Mouse (Mus musculus): ENCODE results near the gene Acpp.

GRCm38 (mm10) chr9:104269944-104270343 lies 67.6 kb downstream of the Acpp start:
- TF ChIP-seq CTCF (IDR thresholded peaks at IDR 0.05): no peak
- no peak for TF ChIP-seq EP300 (IDR thresholded peaks at IDR 0.05)
